Mouse (Mus musculus): ENCODE measurements around the gene Rbl2.
A peak's percentile ranks its signal among the peaks of the same experiment; 100 is the strongest.

Rbl2 gene

GRCm38 (mm10) chr8:91069834-91070233 is at the start of gene Rbl2:
Gene Rbl2 (plus strand): TSS chr8:91070057.
- peak; percentile 96 to 98 for DNase-seq (ENCODE audit: low spot score in 2 of 2)

DNA sequence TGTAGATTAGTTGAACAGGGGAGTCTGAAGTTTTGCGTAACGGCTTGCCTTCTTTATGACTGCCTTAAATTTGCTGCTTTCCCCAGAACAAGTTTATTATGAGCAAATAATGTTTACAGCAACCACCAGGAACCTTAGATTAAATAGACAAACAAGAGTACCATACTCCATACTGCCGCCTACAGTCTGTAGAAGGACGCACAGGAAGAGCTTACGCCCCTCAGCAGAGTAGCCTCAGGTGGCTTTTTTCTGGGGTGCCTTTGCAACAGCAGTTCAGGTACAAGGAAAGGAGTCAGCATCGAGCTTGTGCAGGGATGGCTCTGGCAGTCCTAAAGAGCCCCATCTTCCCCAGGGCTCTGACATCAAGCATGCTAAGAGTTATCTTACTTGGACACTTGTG is 35.4 kb upstream of the Rbl2 start:
- no peak for DNase-seq (ENCODE audit: low spot score in 2 of 2)

DNA sequence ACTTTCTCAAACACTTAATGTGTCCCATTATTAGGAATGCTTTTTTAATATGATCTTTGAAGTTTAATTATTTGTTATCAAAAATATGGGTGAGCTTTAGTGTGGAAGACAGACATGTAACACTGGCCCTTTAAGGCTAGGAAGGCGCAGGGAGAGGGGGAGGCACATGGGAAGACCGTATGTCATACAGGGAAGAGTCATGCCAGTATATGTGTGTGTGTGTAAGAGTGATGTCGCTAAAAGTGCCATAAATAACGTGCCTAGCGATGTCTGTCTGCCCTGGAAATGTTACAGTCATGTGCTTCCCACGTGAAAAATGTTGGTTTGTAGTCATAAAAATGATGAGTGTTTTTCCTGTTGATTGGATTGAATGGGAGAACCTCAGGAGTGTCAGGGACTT is 33.0 kb upstream of the Rbl2 start:
- DNase-seq (ENCODE audit: low spot score in 2 of 2): no peak

GRCm38 (mm10) chr8:91038637-91039036 is 31.2 kb upstream of the Rbl2 start:
- DNase-seq (ENCODE audit: low spot score in 2 of 2): no peak

DNA sequence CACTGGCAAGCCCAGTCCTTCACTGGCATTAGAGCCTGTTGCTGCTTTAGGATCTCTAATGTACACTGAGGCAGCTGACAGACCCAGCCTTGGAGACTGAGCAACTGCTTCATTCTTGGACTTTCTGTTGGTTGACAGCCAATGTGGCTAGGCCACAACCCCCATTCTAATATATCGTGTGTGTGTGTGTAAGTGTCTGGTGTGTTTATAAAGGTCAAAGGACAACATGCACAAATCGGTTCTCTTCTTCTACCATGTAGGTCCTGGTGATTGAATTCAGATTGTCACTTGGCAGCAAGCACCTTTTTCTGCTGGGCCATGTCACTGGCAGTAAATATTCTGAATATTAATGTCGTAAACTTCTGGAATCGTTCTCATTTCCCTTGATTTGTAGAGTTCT is 23.5 kb upstream of the Rbl2 start:
- DNase-seq (ENCODE audit: low spot score in 2 of 2): no peak

GRCm38 (mm10) chr8:91051037-91051436 is 18.8 kb upstream of the Rbl2 start:
- DNase-seq (ENCODE audit: low spot score in 2 of 2): peak in 1 of 2 experiments; percentile 23

DNA sequence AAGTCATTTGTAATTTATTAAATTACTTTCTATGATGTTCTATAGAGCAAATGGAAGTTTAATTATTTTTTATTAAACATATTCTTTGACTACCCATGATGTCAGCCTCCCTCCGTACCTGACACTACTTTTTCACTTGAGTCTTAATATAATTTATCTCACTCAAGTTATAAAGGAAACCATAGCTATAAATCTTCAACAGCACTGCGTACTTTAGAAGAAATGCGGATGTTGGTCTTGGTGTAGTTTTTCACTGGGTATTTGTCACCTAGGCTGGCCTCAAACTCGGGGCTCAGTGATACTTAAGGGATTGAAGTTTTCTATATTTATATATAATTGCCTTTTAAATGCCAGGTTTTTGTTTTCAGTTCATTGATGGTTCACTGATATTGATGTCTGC is 15.4 kb upstream of the Rbl2 start:
- DNase-seq (ENCODE audit: low spot score in 2 of 2): no peak

- DNase-seq (ENCODE audit: low spot score in 2 of 2): no peak
Measured at GRCm38 (mm10) chr8:91056848-91057247, 13.0 kb upstream of the Rbl2 start.

- no peak for DNase-seq (ENCODE audit: low spot score in 2 of 2)
Measured at GRCm38 (mm10) chr8:91059086-91059578, 10.7 kb upstream of the Rbl2 start.

DNA sequence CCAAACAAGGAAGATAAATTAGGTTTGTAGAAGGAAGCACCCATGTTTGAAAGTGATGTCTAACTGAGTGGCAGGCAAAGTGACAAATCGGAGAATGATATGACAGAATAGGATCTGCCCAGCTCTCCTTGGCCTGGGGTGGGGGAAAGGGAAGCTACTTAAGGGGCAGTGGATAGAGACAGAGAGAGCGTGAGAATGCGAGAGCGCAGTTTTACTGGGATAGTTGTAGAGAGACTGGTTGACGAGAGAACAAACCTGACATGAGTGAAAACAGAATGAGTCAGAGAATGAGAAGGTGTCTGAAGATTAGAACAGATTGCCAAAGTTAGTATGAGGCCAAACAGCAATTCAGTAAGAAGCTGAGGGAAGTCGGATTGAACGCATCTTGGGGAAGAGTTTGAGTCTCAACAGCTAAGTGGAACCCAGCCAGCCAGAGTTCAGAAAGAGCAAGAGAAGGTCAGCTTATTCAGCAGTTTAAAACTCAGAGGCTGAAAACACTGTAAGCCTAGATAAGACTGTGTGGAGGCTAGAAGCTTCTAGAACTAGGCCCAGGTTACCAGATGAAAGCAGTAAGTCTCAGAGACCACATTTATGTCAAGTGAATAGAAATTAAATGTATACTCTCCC is 9.9 kb upstream of the Rbl2 start:
- DNase-seq (ENCODE audit: low spot score in 2 of 2): no peak

DNA sequence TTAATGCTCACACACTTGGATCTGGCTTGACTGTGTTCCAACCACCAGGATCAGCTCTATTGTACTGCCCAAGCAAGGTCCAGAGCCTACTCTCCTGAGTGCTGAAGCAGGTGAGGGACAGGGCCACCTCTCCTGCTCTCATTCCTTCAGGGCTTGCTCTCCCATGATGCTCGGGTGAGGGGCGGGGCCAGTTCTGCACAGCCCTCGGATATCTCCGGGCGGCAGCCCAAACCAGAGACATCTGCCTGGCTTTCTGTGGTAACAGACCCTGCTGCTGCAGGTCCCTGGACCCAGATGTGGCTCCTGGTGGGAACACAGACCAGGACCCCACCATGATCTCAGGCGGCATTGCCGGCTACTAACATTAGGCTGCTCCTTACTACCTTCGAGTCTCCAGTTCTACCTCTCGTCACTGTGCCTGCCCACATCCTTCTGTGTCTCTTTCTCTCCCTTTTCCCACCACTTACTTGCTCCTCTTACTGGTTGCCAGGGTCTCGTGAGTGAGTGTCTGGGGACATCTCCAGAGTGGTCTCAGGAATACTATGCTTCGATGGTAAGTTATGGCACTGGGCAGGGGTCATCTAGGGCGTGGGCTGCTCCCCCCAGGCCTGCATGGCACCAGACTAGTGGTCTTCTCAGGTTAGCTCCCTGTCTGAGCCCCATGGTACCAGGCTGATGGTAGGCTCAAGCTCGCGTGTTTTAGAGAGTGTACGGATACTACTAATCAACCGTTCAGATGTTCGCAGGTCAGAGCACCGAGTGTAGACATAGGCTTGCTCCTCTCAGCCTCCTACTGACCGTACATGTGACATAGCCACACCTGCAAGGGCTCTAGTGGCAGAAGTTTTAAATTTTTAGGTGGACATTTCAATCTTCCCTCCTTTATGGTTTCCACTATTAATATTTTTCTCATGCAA is 9.0 kb upstream of the Rbl2 start:
- no peak for DNase-seq (ENCODE audit: low spot score in 2 of 2)

GRCm38 (mm10) chr8:91065179-91065578 is 4.7 kb upstream of the Rbl2 start:
- no peak for DNase-seq (ENCODE audit: low spot score in 2 of 2)

- no peak for DNase-seq (ENCODE audit: low spot score in 2 of 2)
Measured at GRCm38 (mm10) chr8:91069407-91069806, 450 bp upstream of the Rbl2 start.

DNA sequence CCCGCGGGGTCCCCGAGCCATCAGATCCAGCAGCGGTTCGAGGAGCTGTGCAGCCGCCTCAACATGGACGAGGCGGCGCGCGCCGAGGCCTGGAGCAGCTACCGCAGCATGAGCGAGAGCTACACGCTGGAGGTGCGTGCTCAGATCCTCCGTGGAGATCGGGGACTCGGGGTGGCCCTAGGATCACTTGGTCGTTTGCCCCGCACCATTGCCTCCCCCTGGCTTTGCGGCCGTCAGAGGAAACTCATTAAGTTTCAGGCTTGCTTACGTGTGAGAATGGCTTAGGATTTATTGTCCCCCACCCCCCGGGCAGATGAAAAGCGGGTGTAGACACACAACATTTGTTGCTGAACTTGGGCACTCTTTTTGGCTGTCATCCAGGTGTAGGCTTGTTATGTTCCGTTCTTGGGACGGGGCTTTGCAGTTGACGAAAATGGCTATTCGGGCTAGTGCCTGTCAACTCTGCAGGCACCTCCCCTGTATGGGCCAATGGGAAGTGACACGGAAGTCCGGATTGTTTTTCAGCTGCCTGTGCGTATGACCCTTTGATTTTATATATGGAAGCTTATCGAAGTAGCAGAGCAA is 510 bp downstream of the Rbl2 start:
- DNase-seq (ENCODE audit: low spot score in 2 of 2): peak; percentile 67 to 79

GRCm38 (mm10) chr8:91077077-91077867 is 7.4 kb downstream of the Rbl2 start:
- DNase-seq (ENCODE audit: low spot score in 2 of 2): no peak

GRCm38 (mm10) chr8:91079678-91080077 is 9.8 kb downstream of the Rbl2 start:
- DNase-seq (ENCODE audit: low spot score in 2 of 2): no peak

DNA sequence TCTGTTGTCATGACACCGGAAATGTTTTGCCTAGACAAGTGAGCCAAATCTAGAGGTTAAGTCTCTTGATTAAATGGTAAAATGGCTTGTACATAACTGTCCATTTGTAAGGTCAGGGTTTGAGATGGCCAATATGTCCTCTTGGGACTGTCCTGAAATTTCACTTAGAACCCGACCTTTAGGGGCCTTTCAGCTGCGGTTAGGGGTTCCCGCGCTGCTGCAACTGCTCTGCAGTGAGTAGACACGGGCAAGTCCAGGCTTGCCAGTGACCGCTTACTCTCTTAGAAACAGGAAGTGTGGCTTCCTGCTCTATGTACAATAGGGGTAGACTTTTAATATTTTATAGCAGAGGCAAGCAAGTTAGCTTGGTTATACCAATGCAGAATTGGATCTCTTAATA is 12.1 kb downstream of the Rbl2 start:
- no peak for DNase-seq (ENCODE audit: low spot score in 2 of 2)

DNA sequence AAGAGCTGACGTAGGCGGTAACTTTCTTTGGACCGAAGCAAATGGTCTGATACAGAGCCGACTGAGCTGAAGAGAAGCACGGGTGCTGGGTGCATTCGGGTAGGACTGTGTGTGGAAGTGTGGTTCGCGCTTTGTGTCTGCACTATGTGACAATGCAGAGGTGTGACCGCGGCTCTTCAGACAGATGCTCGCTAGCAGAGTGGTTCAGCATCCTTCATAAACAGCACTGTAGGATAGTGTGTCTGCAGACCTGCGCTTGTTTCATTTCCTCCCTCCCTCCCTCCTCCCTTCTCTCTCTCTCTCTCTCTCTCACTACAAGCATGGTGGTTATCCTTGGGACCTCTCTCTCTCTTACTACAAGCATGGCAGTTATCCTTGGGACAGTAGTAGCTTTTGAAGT is 12.6 kb downstream of the Rbl2 start:
- DNase-seq (ENCODE audit: low spot score in 2 of 2): no peak

DNA sequence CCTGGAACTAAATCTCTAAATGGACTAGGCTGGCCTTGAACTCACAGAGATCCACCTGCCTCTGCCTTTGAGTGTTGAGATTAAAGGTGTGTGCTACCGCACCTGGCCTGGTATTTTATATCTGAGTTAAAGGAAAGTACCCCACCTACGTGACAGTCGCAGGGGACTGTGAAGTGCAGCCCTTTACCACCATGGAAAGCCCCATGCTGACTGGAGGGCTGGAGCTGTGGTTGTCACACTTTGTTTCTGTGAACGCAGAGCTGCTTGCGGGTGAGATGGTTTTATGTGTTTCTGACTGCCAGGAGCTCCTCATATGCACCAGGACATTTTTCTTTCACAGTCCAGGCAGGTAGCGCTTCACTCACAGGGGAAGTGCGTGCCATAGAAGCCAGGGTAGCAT is 18.6 kb downstream of the Rbl2 start:
- no peak for DNase-seq (ENCODE audit: low spot score in 2 of 2)

GRCm38 (mm10) chr8:91089601-91090000 is 19.7 kb downstream of the Rbl2 start:
- DNase-seq (ENCODE audit: low spot score in 2 of 2): no peak

GRCm38 (mm10) chr8:91094135-91094534 is 24.3 kb downstream of the Rbl2 start:
- DNase-seq (ENCODE audit: low spot score in 2 of 2): no peak

DNA sequence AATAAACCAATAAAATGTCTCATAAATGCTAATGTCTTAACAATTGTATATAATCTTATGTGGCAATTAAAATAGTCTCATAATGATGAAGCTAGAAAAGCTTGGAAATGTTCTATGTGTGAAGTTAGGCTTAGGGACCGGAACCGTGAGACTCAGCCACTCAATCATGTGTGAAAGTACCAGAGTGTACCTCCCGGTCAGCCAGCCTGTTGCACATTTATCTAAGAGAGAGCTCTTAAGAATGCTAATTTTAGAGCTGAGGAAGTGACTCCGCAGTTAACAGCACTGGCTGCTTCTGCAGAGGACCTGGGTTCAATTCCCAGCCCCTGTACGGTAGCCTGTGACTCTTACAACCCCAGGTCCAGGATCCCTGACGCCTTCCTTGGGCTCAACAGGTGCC is 28.2 kb downstream of the Rbl2 start:
- no peak for DNase-seq (ENCODE audit: low spot score in 2 of 2)
